Comparison of ENCODE assay signal across 8 mouse cellular contexts in genomic region chr11:78499004-78499403, GRCm38 (mm10). TPM values are rescaled to one million over a fixed set of nuclear protein-coding genes. Genes with fewer than 3 reads are reported as not detected.
DNase-seq lines count a peak whose midpoint lies in the region; ATAC-seq and TF ChIP-seq lines count a peak whose summit lies in the region.

TSS of gene Vtn (plus strand) at chr11:78499091.

- TF ChIP-seq CTCF in lung, adult 2 months (IDR thresholded peaks at IDR 0.05; ENCODE audit: insufficient read depth, low read length): no peak
- TF ChIP-seq CTCF in small intestine, adult 2 months (IDR thresholded peaks at IDR 0.05; ENCODE audit: extremely low read depth, insufficient read length, insufficient replicate concordance, low read depth, low read length): no peak

- TF ChIP-seq POLR2A in lung, adult 2 months (IDR thresholded peaks at IDR 0.05; ENCODE audit: borderline replicate concordance, extremely low read depth, low read depth, low read length): 0 out of 2 replicates have a peak, but pooled peaks have one; percentile 9
- TF ChIP-seq POLR2A in small intestine, adult 2 months (IDR thresholded peaks at IDR 0.05; ENCODE audit: low read depth, low read length): no peak

- peak within 1 kb of the TSS; percentile 93 for H3K4me2 ChIP-seq in embryonic facial prominence, embryonic 15.5 days (replicated peaks)
- H3K4me2 ChIP-seq in heart, embryonic 15.5 days: peak within 1 kb of the TSS; percentile 83
- peak within 1 kb of the TSS; percentile 98 for H3K4me2 ChIP-seq in limb, embryonic 11.5 days (ENCODE audit: low read depth, severe bottlenecking)

- H3K27ac ChIP-seq in embryonic facial prominence, embryonic 15.5 days (replicated peaks): no peak within 1 kb of the TSS; the same call in 1 of the 2 replicates
- no peak within 1 kb of the TSS for H3K27ac ChIP-seq in heart, embryonic 15.5 days
- no peak within 1 kb of the TSS for H3K27ac ChIP-seq in limb, embryonic 11.5 days (replicated peaks; ENCODE audit: low read depth, low read length)
- H3K27ac ChIP-seq in small intestine, adult 2 months (ENCODE audit: insufficient read depth, low read depth, low read length): no peak within 1 kb of the TSS

- no peak within 1 kb of the TSS for H3K4me3 ChIP-seq in lung, adult 2 months (replicated peaks; ENCODE audit: extremely low read depth, low read depth, low read length)
- peak within 1 kb of the TSS; percentile 53 for H3K4me3 ChIP-seq in embryonic facial prominence, embryonic 15.5 days (replicated peaks)
- H3K4me3 ChIP-seq in heart, embryonic 15.5 days: peak within 1 kb of the TSS; percentile 52
- H3K4me3 ChIP-seq in limb, embryonic 11.5 days (ENCODE audit: low read depth, low read length): peak within 1 kb of the TSS; percentile 56
- H3K4me3 ChIP-seq in small intestine, adult 2 months (ENCODE audit: low read depth, low read length): peak within 1 kb of the TSS; percentile 52

- no peaks in the 10 kb centered on the region for H3K36me3 ChIP-seq in embryonic facial prominence, embryonic 15.5 days
- H3K36me3 ChIP-seq in heart, embryonic 15.5 days: no peaks in the 10 kb centered on the region
- H3K36me3 ChIP-seq in limb, embryonic 11.5 days (ENCODE audit: control insufficient read depth, insufficient read depth, low read length): no peaks in the 10 kb centered on the region
- H3K36me3 ChIP-seq in small intestine, adult 2 months (ENCODE audit: control insufficient read depth, insufficient read depth, low read length): no peaks in the 10 kb centered on the region

- no peak for DNase-seq in lung, adult 2 months
- DNase-seq in lung, postnatal 25 days (ENCODE audit: low spot score): no peak
- no peak for DNase-seq in limb, embryonic 11.5 days (ENCODE audit: low spot score)
- no peak for DNase-seq in urinary bladder, adult 18-20 months (ENCODE audit: low spot score in 2 of 2)
- DNase-seq in retina, postnatal 1 day: no peak

- H3K9ac ChIP-seq in embryonic facial prominence, embryonic 15.5 days: 0 out of 2 replicates have a peak within 1 kb of the TSS, but pooled peaks have one; percentile 7
- H3K9ac ChIP-seq in heart, embryonic 15.5 days: no peak within 1 kb of the TSS
- peak within 1 kb of the TSS; percentile 2; the same call in 1 of the 2 replicates for H3K9ac ChIP-seq in limb, embryonic 11.5 days (ENCODE audit: low read length)

- no peaks in the 10 kb centered on the region for H3K9me3 ChIP-seq in embryonic facial prominence, embryonic 15.5 days (replicated peaks)
- H3K9me3 ChIP-seq in heart, embryonic 15.5 days (replicated peaks): no peaks in the 10 kb centered on the region
- no peaks in the 10 kb centered on the region for H3K9me3 ChIP-seq in limb, embryonic 11.5 days (ENCODE audit: control insufficient read depth, low read length)

- peaks cover 57% of the 10 kb centered on the region for H3K27me3 ChIP-seq in embryonic facial prominence, embryonic 15.5 days
- peaks cover 79% of the 10 kb centered on the region for H3K27me3 ChIP-seq in heart, embryonic 15.5 days
- peaks cover 23% of the 10 kb centered on the region for H3K27me3 ChIP-seq in limb, embryonic 11.5 days (ENCODE audit: control insufficient read depth, insufficient read depth, low read length)
- peaks cover 21% of the 10 kb centered on the region for H3K27me3 ChIP-seq in small intestine, adult 2 months (ENCODE audit: control insufficient read depth, insufficient read depth, low read length)

- WGBS in lung, adult 2 months: 55% methylated on average over 7 of the region's 7 CpGs
- 51% methylated on average over 7 of the region's 7 CpGs for WGBS in embryonic facial prominence, embryonic 15.5 days
- 53% methylated on average over 7 of the region's 7 CpGs for WGBS in heart, embryonic 15.5 days
- WGBS in limb, embryonic 11.5 days: 66% methylated on average over 7 of the region's 7 CpGs
- whole genome bisulfite sequencing in small intestine, adult 2 months: 57% methylated on average over 7 of the region's 7 CpGs

- ATAC-seq in embryonic facial prominence, embryonic 15.5 days (ENCODE audit: insufficient number of reproducible peaks, low FRiP score, low TSS enrichment, low read depth): no peak
- ATAC-seq in heart, embryonic 15.5 days (replicated peaks; ENCODE audit: insufficient number of reproducible peaks, insufficient read depth, low FRiP score, low read depth): no peak
- ATAC-seq in limb, embryonic 11.5 days (ENCODE audit: insufficient number of reproducible peaks, low FRiP score, low TSS enrichment, low read depth): no peak

- peaks cover 5% of the 10 kb centered on the region; the same call in 1 of the 2 replicates for H3K4me1 ChIP-seq in lung, adult 2 months (ENCODE audit: control insufficient read depth, insufficient read depth, low read length)
- peaks cover 18% of the 10 kb centered on the region for H3K4me1 ChIP-seq in embryonic facial prominence, embryonic 15.5 days
- peaks cover 14% of the 10 kb centered on the region for H3K4me1 ChIP-seq in heart, embryonic 15.5 days (replicated peaks)
- H3K4me1 ChIP-seq in limb, embryonic 11.5 days (ENCODE audit: control insufficient read depth, insufficient read depth, low read length): 0 out of 2 replicates have a peak, but pooled peaks cover 4% of the 10 kb centered on the region
- H3K4me1 ChIP-seq in small intestine, adult 2 months (ENCODE audit: control insufficient read depth, insufficient read depth, insufficient read length, low read length): peaks cover 6% of the 10 kb centered on the region

RNA-seq across cellular contexts. Expression of gene Vtn, which starts in this region (rescaled TPM):
- 25.0 and 30.8 TPM in 2 replicates for polyA plus RNA-seq in lung, adult 2 months (2012; rRNA removed)
- polyA plus RNA-seq in embryonic facial prominence, embryonic 15.5 days (2015; fragmentation: Nextera tagmentation; extraction: Ambion mirVana): 2.0 and 4.4 TPM in 2 replicates
- 1.3 and 4.7 TPM in 2 replicates for polyA plus RNA-seq in heart, embryonic 15.5 days (2015; fragmentation: Nextera tagmentation; extraction: Ambion mirVana)
- polyA plus RNA-seq in limb, embryonic 11.5 days (2014; fragmentation: Nextera tagmentation; extraction: Ambion mirVana): 0.41 TPM in 1 of 2 replicates, not detected in the other
- 3.2 and 21.1 TPM in 2 replicates for polyA plus RNA-seq in small intestine, adult 2 months (2012; rRNA removed)
